Mouse (Mus musculus): Measurements from ENCODE around the gene Zfp719. TPM values are rescaled to one million over a fixed set of nuclear protein-coding genes. Genes with fewer than 3 reads are reported as not detected.

The Zfp719 gene
- total RNA-seq, 2 experiments from 2014 or later = 3.5 to 3.6 TPM

GRCm38 (mm10) chr7:43606896-43607742 is 27.7 kb downstream of the Zfp719 start, which contains the start of gene Zfp819:
TSS of gene Zfp819 (plus strand) at chr7:43607169.
- peak; percentile 7 for DNase-seq

- DNase-seq = no peak
These were observed 28.4 kb downstream of the Zfp719 start for GRCm38 (mm10) chr7:43607743-43608287.

GRCm38 (mm10) chr7:43608316-43608824 is 29.0 kb downstream of the Zfp719 start:
- DNase-seq = no peak

- DNase-seq = no peak
These were observed 34.6 kb downstream of the Zfp719 start for GRCm38 (mm10) chr7:43613816-43614551.

GRCm38 (mm10) chr7:43622927-43623326 is 43.5 kb downstream of the Zfp719 start:
- DNase-seq = no peak

GRCm38 (mm10) chr7:43623819-43624218 is 44.4 kb downstream of the Zfp719 start:
- no peak for DNase-seq

- no peak for DNase-seq
These were observed 45.7 kb downstream of the Zfp719 start for GRCm38 (mm10) chr7:43625065-43625464.

- DNase-seq = no peak
These were observed 46.5 kb downstream of the Zfp719 start for GRCm38 (mm10) chr7:43625794-43626422.

GRCm38 (mm10) chr7:43633940-43634339 is 54.5 kb downstream of the Zfp719 start:
- DNase-seq = no peak

- DNase-seq = no peak
These were observed 55.1 kb downstream of the Zfp719 start, which contains the start of gene Ceacam18 for GRCm38 (mm10) chr7:43634500-43634899. TSS of gene Ceacam18 (plus strand) at chr7:43634707.

- no peak for DNase-seq
These were observed 56.8 kb downstream of the Zfp719 start for GRCm38 (mm10) chr7:43636194-43636593.

- DNase-seq = no peak
These were observed 57.7 kb downstream of the Zfp719 start for GRCm38 (mm10) chr7:43637118-43637517.

GRCm38 (mm10) chr7:43642587-43642986 is 63.2 kb downstream of the Zfp719 start:
- DNase-seq = no peak

Other genes with a start within 250 kb of the Zfp719 start
- not detected for gene Siglecf, start 228.3 kb upstream of the Zfp719 start, total RNA-seq (2021)
- under 1 TPM in 1 of 2 experiments, not detected in 1; 0.10 TPM for gene Siglecg, start 171.4 kb upstream of the Zfp719 start, total RNA-seq (2021)
- gene Lim2, start 151.9 kb upstream of the Zfp719 start, total RNA-seq (2021) = not detected
- gene Nkg7, start 142.5 kb upstream of the Zfp719 start, total RNA-seq (2021) = not detected
- gene Cldnd2, start 138.8 kb upstream of the Zfp719 start, total RNA-seq (2021) = not detected
- 100 to 1,000 TPM; 310 to 323 TPM for gene Etfb, start 135.5 kb upstream of the Zfp719 start, total RNA-seq (2021)
- under 1 TPM; 0.46 to 0.62 TPM for gene Gm45233, start 135.5 kb upstream of the Zfp719 start, total RNA-seq (2021)
- 1 to 10 TPM in 1 of 2 experiments, under 1 TPM in 1; 0.79 to 1.2 TPM for gene Vsig10l, start 116.5 kb upstream of the Zfp719 start, total RNA-seq (2021)
- gene Iglon5, start 89.5 kb upstream of the Zfp719 start, total RNA-seq (2021) = under 1 TPM; 0.31 to 0.32 TPM
- not detected for gene 4931406B18Rik, start 73.7 kb upstream of the Zfp719 start, total RNA-seq (2021)
- under 1 TPM; 0.96 to 1.00 TPM for gene Cd33, start 35.2 kb upstream of the Zfp719 start, total RNA-seq (2021)
- under 1 TPM; 0.38 to 0.61 TPM for gene Zfp658, start 17.4 kb upstream of the Zfp719 start, total RNA-seq (2021)
- gene Zfp819, start 27.6 kb downstream of the Zfp719 start, total RNA-seq (2021) = not detected
- not detected for gene Ceacam18, start 55.1 kb downstream of the Zfp719 start, total RNA-seq (2021)
- gene Siglece, start 80.6 kb downstream of the Zfp719 start, total RNA-seq (2021) = under 1 TPM; 0.31 to 0.32 TPM
- 1 to 10 TPM; 2.1 to 2.3 TPM for gene Ctu1, start 92.4 kb downstream of the Zfp719 start, total RNA-seq (2021)
- gene Klk14, start 110.8 kb downstream of the Zfp719 start, total RNA-seq (2021) = not detected
- not detected for gene Klk13, start 133.0 kb downstream of the Zfp719 start, total RNA-seq (2021)
- gene Klk12, start 189.3 kb downstream of the Zfp719 start, total RNA-seq (2021) = not detected
- gene Klk11, start 195.0 kb downstream of the Zfp719 start, total RNA-seq (2021) = not detected
- gene Klk10, start 201.4 kb downstream of the Zfp719 start, total RNA-seq (2021) = 1 to 10 TPM in 1 of 2 experiments, under 1 TPM in 1; 0.79 to 1.2 TPM
- gene Klk9, start 212.3 kb downstream of the Zfp719 start, total RNA-seq (2021) = not detected
- gene Klk8, start 218.0 kb downstream of the Zfp719 start, total RNA-seq (2021) = 1 to 10 TPM; 2.1 to 2.9 TPM
- not detected for gene Klk7, start 231.7 kb downstream of the Zfp719 start, total RNA-seq (2021)
- gene Klk6, start 244.9 kb downstream of the Zfp719 start, total RNA-seq (2021) = not detected

Measured in gastrocnemius, postnatal 25 days (tissue).